Mouse (Mus musculus) spleen, adult 12 weeks (tissue): Measurements from ENCODE around the gene Spcs3.

Source experiments
- DNase-seq: peaks from one replicate; pipeline ENCODE4 v3.0.0; 2022; ENCODE audit warnings: low spot score

The Spcs3 gene

DNA sequence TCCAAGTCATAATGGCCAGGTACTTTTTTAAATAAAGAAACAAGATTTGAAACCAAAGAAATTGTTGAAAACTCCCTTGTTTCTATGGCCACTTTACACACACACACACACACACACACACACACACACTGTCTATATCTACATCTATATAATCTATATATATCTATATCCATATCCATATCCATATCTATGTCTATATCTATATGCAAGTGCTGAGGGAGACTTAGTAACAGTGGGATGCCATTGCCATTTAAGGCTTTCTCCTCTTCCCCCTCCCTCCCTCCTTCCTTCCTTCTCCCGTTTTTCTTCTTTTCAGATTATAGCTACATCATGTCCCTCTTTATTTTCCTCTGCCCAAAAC is 21.7 kb downstream of the Spcs3 start:
- DNase-seq: no peak

DNA sequence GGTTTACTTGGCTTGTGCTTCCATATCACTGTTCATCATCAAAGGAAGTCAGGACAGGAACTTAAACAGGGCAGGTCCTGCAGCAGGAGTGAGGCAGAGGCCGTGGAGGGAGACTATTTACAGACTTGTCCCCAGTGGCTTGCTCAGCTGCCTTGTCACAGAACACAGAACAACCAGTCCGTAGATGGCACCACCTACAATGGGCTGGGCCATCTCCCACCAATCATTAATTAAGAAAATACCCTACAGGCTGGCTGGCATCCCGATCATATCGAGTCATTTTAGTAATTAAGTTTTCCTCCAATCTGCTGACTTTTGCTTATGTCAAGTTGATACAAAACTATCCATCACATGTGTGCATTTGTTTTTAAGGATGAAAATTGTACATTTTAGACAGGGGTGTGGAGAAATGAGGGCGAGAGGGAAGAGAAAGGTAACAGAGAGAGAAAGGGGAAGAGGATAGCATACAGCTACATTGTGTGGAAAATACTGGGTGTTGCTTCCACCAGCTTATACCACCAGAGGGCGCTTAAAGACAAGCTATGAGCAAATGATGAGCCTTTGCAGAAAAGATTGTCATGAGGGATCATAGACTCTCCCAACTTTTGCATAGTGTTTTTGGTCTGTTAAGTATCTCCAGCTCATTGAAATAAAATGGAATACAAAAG is 22.2 kb downstream of the Spcs3 start:
- DNase-seq: peak; percentile 31

DNA sequence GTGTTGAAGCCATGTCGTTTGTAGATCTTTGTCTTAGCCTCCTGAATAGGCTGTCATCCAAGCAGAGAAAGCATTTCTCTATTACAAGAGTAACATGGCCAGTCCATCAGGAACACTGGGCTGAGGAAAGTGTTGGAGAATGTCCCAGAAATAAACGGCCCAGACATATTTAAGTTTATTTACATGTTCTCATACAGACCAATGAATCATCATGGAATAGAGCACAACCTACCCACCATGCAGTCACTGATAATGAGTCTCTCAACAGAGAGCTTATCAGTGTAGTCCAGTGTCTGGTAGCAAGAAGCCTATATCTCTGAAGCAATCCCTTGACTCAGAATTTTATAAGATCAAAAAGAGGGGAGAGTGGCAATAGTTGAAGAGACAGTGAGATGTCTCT is 24.7 kb downstream of the Spcs3 start:
- no peak for DNase-seq

DNA sequence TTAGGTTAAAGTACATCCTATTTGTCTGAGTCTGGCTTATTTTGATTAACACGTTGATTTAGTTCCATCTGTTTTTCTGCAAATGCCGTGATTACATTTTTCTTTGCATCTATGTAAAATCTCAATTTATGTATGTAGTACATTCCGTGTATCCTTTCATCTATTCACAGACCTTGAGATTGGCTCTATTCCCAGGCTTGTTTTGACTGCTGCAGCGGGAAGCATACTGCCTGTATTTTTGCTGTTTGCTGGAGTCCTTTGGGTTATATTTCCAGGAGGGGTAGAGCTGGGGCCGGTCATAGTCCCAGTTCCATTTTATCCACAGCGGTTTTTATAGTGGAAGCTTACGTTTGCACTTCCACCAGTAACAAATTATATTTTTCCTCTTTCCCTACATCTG is 26.7 kb downstream of the Spcs3 start:
- no peak for DNase-seq

DNA sequence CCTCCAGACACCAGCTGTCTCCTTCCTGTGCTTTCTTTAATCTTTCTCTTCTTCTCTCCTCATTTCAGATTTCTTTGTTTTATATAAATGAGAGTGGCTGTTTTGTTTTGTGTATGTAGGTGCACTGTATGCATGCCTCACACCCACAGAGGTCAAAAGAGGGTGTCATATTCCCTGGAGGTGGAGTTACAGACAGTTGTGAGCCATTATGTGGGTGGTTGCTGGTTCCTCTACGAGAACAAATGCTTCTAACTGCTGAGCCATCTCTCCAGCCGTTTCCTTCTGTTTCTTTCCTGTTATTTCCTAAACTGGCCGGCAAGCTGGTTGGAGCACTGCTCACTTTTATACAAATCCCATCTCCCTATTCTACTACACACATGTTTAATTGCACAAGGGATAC is 35.9 kb downstream of the Spcs3 start:
- DNase-seq: no peak

DNA sequence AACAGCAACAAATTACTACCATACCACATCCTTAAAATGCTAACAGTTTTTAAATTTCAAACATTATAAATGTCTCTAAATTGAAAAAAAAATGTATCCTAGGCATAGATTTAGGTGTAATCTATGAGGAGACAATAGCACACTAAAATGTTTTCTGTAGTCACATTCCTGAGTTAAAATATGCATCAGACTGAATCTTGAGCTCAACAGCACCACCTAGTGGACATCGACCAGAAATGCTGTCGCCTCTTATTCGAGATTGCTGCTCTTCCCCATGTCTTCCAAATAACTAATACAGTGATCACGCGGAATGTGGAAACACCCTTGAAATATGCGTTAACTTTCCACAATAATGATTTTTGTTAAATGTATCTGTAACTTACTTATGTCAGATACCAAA is 36.7 kb downstream of the Spcs3 start:
- DNase-seq: no peak

DNA sequence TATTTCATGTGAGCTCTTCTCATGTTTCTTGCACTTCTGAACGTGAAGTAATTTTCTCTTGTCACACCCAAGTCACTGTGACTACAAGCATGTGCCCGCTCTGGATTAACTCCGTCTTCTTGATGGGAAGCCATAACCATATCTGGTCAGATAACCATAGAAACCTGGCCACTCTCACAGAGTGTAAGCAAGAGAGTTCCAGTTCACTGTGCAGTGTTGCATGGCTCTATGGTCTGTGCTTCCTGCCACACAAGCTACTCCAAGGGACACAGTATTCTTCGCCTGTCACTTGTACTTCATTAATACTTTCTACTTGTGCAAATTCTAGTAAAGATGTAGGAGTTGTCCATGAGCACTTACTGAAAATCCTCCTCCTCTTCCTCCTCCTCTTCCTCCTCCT is 37.9 kb downstream of the Spcs3 start:
- DNase-seq: no peak

DNA sequence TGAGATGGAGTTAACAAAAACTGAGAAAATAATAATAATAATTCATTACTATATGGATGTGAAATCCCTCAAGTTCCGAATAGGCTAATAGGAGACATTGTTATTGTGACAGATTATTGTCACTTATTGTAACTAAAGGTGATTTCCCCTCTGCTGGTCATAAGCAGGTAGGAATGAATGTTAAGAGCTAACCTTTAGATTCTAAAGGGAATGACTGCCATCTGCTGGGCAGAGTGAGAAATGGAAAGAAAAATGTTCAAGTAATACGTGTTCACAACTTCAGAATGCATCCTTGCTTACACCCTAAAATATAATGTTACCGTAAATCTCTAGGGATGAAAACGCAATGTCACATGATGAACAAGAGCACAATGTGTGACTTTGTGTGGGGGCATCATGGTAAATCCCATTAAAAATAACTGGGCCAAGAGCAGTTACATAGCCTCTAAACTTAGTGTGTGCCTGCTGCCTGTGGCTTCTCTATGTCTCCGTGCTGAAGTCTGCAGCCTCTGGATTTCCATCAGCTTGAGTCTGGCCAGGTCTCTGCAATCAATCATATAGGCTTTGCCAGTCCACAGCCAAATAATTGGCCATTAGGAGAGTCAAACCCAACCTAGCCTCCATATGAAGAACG is 38.6 kb downstream of the Spcs3 start:
- DNase-seq: no peak

DNA sequence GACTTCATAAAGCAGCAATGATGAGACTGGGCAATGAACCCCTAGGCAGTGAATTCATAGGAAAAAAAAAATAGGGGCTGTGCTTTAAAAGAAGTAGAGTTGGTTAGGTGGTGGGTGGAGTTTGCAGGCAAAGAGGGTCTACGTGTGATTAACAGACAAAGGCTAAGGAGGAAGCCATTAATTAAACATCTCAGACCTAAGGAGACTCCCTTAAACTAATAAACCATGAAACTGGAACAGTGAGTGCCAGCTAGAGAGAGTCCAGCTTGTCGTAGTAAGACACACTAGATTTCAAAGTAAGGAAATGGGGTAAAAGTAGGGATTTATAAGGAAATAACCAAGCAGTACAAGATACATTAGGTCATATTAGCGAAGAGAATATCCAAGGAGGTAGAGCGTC is 41.4 kb downstream of the Spcs3 start:
- DNase-seq: no peak

DNA sequence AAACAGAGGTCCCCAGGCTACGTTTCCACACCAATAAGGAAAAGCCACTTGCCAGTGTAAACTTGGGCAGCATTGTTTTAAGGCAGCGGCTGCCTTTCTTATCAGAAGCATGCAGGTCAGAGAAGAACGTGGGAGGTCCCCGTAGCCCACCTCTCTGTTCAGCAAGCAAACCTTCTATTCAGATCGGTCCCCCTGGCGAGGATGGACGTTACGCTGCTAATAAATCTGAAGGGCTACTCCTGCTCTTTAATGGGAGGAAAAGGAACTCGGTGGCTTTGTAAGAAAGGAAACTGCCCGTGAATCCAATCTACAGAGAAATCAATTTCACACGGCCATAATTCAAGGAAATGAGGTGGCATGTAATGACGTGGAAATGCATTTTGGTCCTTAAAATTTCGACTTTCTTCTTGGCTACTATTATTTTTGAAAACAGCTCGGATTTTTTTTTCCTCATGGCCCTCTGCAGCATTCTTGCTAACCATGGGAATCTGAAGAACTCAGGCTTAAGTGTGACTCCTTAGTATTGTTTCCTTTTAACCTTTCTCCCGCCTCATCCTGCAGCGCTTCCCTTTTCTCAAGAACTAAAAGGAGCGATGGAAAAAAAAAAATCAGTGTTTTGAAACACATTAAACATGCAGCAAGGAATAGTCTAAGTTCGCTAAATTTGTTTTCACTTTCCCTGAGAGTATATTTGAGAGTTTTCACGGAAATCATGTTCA is 43.1 kb downstream of the Spcs3 start:
- DNase-seq: no peak
